10 mouse cellular contexts compared by ENCODE assay signal in genomic region chr5:36868266-36869090, GRCm38 (mm10). TPM values are rescaled to one million over a fixed set of nuclear protein-coding genes. Genes with fewer than 3 reads are reported as not detected.
DNase-seq lines count a peak whose midpoint lies in the region; ATAC-seq lines count a peak whose summit lies in the region.
"Had no signal": no experiment of that assay in that cellular context is flagged by ENCODE, and none has a peak within 500 bp of the region (broad histone marks: within the 10 kb centered on the region; RNA-seq: fewer than 3 reads in every experiment).

TSS of gene Ppp2r2c (plus strand) at chr5:36868513.

- peak within 1 kb of the TSS; percentile 78 for H3K4me2 ChIP-seq in heart, embryonic 15.5 days
- H3K4me2 ChIP-seq in limb, embryonic 13.5 days (replicated peaks): peak within 1 kb of the TSS; percentile 84

- H3K4me3 ChIP-seq in heart, embryonic 15.5 days: peak within 1 kb of the TSS; percentile 44
- H3K4me3 ChIP-seq in hindbrain, embryonic 10.5 days: peak within 1 kb of the TSS; percentile 58
- H3K4me3 ChIP-seq in limb, embryonic 13.5 days: peak within 1 kb of the TSS; percentile 49

- peaks cover 22% of the 10 kb centered on the region for H3K4me1 ChIP-seq in heart, embryonic 15.5 days (replicated peaks)
- peaks cover 23% of the 10 kb centered on the region for H3K4me1 ChIP-seq in hindbrain, embryonic 10.5 days (replicated peaks)
- peaks cover 21% of the 10 kb centered on the region for H3K4me1 ChIP-seq in limb, embryonic 13.5 days

- under 1% methylated on average over 87 of the region's 108 CpGs for WGBS in heart, embryonic 15.5 days
- WGBS in hindbrain, embryonic 10.5 days: under 1% methylated on average over 100 of the region's 108 CpGs
- under 1% methylated on average over 72 of the region's 108 CpGs for WGBS in limb, embryonic 13.5 days

- no peak for DNase-seq in heart, adult 18-20 months
- peak; percentile 86 for DNase-seq in cerebellum, adult 11-12 months
- DNase-seq in hindbrain, embryonic 10.5 days (ENCODE audit: low spot score): peak; percentile 26
- peak; percentile 42 for DNase-seq in right cerebral cortex, postnatal 4 days
- DNase-seq in gastrocnemius, adult 18-20 months (ENCODE audit: low spot score): no peak
- DNase-seq in lung, adult 18-20 months: no peak

- no peaks in the 10 kb centered on the region for H3K9me3 ChIP-seq in heart, embryonic 15.5 days (replicated peaks)
- peaks cover 6% of the 10 kb centered on the region; the same call in 1 of the 2 replicates for H3K9me3 ChIP-seq in hindbrain, embryonic 10.5 days
- H3K9me3 ChIP-seq in limb, embryonic 13.5 days: peaks cover 11% of the 10 kb centered on the region

- no peak within 1 kb of the TSS for H3K27ac ChIP-seq in heart, embryonic 15.5 days
- H3K27ac ChIP-seq in hindbrain, embryonic 10.5 days: 0 out of 2 replicates have a peak within 1 kb of the TSS, but pooled peaks have one; percentile 23
- H3K27ac ChIP-seq in limb, embryonic 13.5 days: no peak within 1 kb of the TSS

- ATAC-seq in heart, embryonic 15.5 days (replicated peaks; ENCODE audit: insufficient number of reproducible peaks, insufficient read depth, low FRiP score, low read depth): no peak
- ATAC-seq in limb, embryonic 13.5 days (ENCODE audit: low FRiP score, low read depth): no peak

- H3K36me3 ChIP-seq in heart, embryonic 15.5 days: no peaks in the 10 kb centered on the region
- H3K36me3 ChIP-seq in hindbrain, embryonic 10.5 days: no peaks in the 10 kb centered on the region
- no peaks in the 10 kb centered on the region for H3K36me3 ChIP-seq in limb, embryonic 13.5 days

- H3K27me3 ChIP-seq in heart, embryonic 15.5 days: peaks cover 97% of the 10 kb centered on the region
- peaks cover 100% of the 10 kb centered on the region for H3K27me3 ChIP-seq in hindbrain, embryonic 10.5 days (ENCODE audit: insufficient read depth, poor library complexity, severe bottlenecking)
- peaks cover 100% of the 10 kb centered on the region for H3K27me3 ChIP-seq in limb, embryonic 13.5 days

- no peak within 1 kb of the TSS for H3K9ac ChIP-seq in heart, embryonic 15.5 days
- peak within 1 kb of the TSS; percentile 45; the same call in 1 of the 2 replicates for H3K9ac ChIP-seq in limb, embryonic 13.5 days

RNA-seq across cellular contexts. Expression of gene Ppp2r2c, which starts in this region (rescaled TPM):
- polyA plus RNA-seq in heart, embryonic 15.5 days (2015; fragmentation: Nextera tagmentation; extraction: Ambion mirVana): 0.10 and 0.61 TPM in 2 replicates
- 1 to 10 TPM; 4.7 to 4.9 TPM for total RNA-seq in heart, adult 18-20 months (2021)
- 1.1 and 1.6 TPM in 2 replicates for polyA plus RNA-seq in hindbrain, embryonic 10.5 days (2016; fragmentation: Nextera tagmentation; extraction: Ambion mirVana)
- polyA plus RNA-seq in limb, embryonic 13.5 days (2015; fragmentation: Nextera tagmentation; extraction: Ambion mirVana): 0.10 and 0.15 TPM in 2 replicates
- under 1 TPM; 0.55 to 0.74 TPM for total RNA-seq in gastrocnemius, adult 18-20 months (2021)
- total RNA-seq: hematopoietic stem cell, adult 5-6 weeks; MEL had no signal

Comparison
In these comparisons a context has a peak if more than half of its experiments do, and no peak if none do; other contexts are left out.
1. DNase-seq: peak in cerebellum, adult 11-12 months (single experiment), hindbrain, embryonic 10.5 days (single experiment) and right cerebral cortex, postnatal 4 days (single experiment); none in heart, adult 18-20 months (0 of 2), gastrocnemius, adult 18-20 months (single experiment) and lung, adult 18-20 months (0 of 2).
2. Peak in every context shown above with its lines, with median percentiles within 50 percentile points of each other: H3K4me3 ChIP-seq.